18 mouse cellular contexts compared by ENCODE assay signal in genomic region chr2:69021516-69021915, GRCm38 (mm10).
A peak's percentile ranks its signal among the peaks of the same experiment; 100 is the strongest.
DNase-seq lines count a peak whose midpoint lies in the region; ATAC-seq lines count a peak whose summit lies in the region.
"Had no signal": no experiment of that assay in that cellular context is flagged by ENCODE, and none has a peak within 500 bp of the region (broad histone marks: within the 10 kb centered on the region; RNA-seq: fewer than 3 reads in every experiment).

No protein-coding gene starts in this region.

- no peaks in the 10 kb centered on the region for H3K36me3 ChIP-seq in hindbrain, embryonic 15.5 days
- no peaks in the 10 kb centered on the region for H3K36me3 ChIP-seq in hindbrain, embryonic 10.5 days
- no peaks in the 10 kb centered on the region for H3K36me3 ChIP-seq in limb, embryonic 11.5 days (ENCODE audit: control insufficient read depth, insufficient read depth, low read length)

- no peaks in the 10 kb centered on the region for H3K9me3 ChIP-seq in hindbrain, embryonic 15.5 days
- H3K9me3 ChIP-seq in hindbrain, embryonic 10.5 days, result no peaks in the 10 kb centered on the region
- no peaks in the 10 kb centered on the region for H3K9me3 ChIP-seq in limb, embryonic 11.5 days (ENCODE audit: control insufficient read depth, low read length)

- 0 out of 2 replicates have a peak, but pooled peaks have one; percentile 25 for ATAC-seq in hindbrain, embryonic 15.5 days (ENCODE audit: low FRiP score, low read depth)
- no peak; the same call in 1 of the 2 replicates for ATAC-seq in limb, embryonic 11.5 days (ENCODE audit: insufficient number of reproducible peaks, low FRiP score, low TSS enrichment, low read depth)
- ATAC-seq: CD4-positive, CD25-positive, alpha-beta regulatory T cell, adult 4 months; intestine, postnatal 0 days; midbrain, embryonic 16.5 days had no signal

- no peak overlapping the region for H3K9ac ChIP-seq in hindbrain, embryonic 15.5 days
- H3K9ac ChIP-seq in limb, embryonic 11.5 days (ENCODE audit: low read length), result peak overlapping the region; percentile 40; the same call in 1 of the 2 replicates
- H3K9ac ChIP-seq: lung, embryonic 14.5 days had no signal

- DNase-seq in hindbrain, embryonic 10.5 days (ENCODE audit: low spot score), result no peak
- peak; percentile 25 for DNase-seq in 3T3-L1 (ENCODE audit: low read depth, low spot score)
- peak; percentile 56 for DNase-seq in embryo, embryonic 11 days
- peak; percentile 62 for DNase-seq in limb, embryonic 11.5 days (ENCODE audit: low spot score)
- DNase-seq in lung, postnatal 10 days, result no peak
- no peak for DNase-seq in spleen, adult 18-20 months
- DNase-seq: cerebellum, postnatal 25 days; gastrocnemius, adult 2 months; heart, adult 2 months; heart, postnatal 10 days; left cerebral cortex, postnatal 4 days; lung, embryonic 14.5 days; right cerebral cortex, postnatal 14 days; thymus, adult 2 months had no signal

- no peak overlapping the region for H3K4me3 ChIP-seq in hindbrain, embryonic 15.5 days
- H3K4me3 ChIP-seq in hindbrain, embryonic 10.5 days, result no peak overlapping the region
- no peak overlapping the region for H3K4me3 ChIP-seq in limb, embryonic 11.5 days (ENCODE audit: low read depth, low read length)
- H3K4me3 ChIP-seq: gastrocnemius, adult 2 months; heart, adult 2 months had no signal

- H3K27me3 ChIP-seq in hindbrain, embryonic 15.5 days, result no peaks in the 10 kb centered on the region
- H3K27me3 ChIP-seq in hindbrain, embryonic 10.5 days (ENCODE audit: insufficient read depth, poor library complexity, severe bottlenecking), result no peaks in the 10 kb centered on the region
- H3K27me3 ChIP-seq in limb, embryonic 11.5 days (ENCODE audit: control insufficient read depth, insufficient read depth, low read length), result no peaks in the 10 kb centered on the region

- WGBS in hindbrain, embryonic 15.5 days, result 50% methylated on average over 4 of the region's 4 CpGs
- 54% methylated on average over 4 of the region's 4 CpGs for WGBS in hindbrain, embryonic 10.5 days
- WGBS in limb, embryonic 11.5 days, result 6% methylated on average over 4 of the region's 4 CpGs

- H3K27ac ChIP-seq in hindbrain, embryonic 15.5 days (replicated peaks), result no peak overlapping the region
- no peak overlapping the region for H3K27ac ChIP-seq in hindbrain, embryonic 10.5 days
- H3K27ac ChIP-seq in limb, embryonic 11.5 days (replicated peaks; ENCODE audit: low read depth, low read length), result peak overlapping the region; percentile 68
- H3K27ac ChIP-seq: gastrocnemius, adult 2 months; heart, adult 2 months had no signal

- peaks cover 9% of the 10 kb centered on the region; the same call in 1 of the 2 replicates for H3K4me1 ChIP-seq in hindbrain, embryonic 15.5 days (replicated peaks)
- 0 out of 2 replicates have a peak, but pooled peaks cover 4% of the 10 kb centered on the region for H3K4me1 ChIP-seq in hindbrain, embryonic 10.5 days (replicated peaks)
- H3K4me1 ChIP-seq in limb, embryonic 11.5 days (ENCODE audit: control insufficient read depth, insufficient read depth, low read length), result peaks cover 18% of the 10 kb centered on the region

- H3K4me2 ChIP-seq in hindbrain, embryonic 15.5 days, result no peak overlapping the region
- H3K4me2 ChIP-seq in limb, embryonic 11.5 days (ENCODE audit: low read depth, severe bottlenecking), result peak overlapping the region; percentile 36
- H3K4me2 ChIP-seq: lung, embryonic 14.5 days had no signal

Comparison
In these comparisons a context has a peak if more than half of its experiments do, and no peak if none do; other contexts are left out.
1. DNase-seq: peak in 3T3-L1 (single experiment), embryo, embryonic 11 days (single experiment) and limb, embryonic 11.5 days (single experiment); none in hindbrain, embryonic 10.5 days (single experiment), lung, postnatal 10 days (single experiment) and spleen, adult 18-20 months (0 of 2).